Comparison of ENCODE assay signal across 28 mouse cellular contexts in genomic region chr6:10425506-10425905, GRCm38 (mm10).
DNase-seq lines count a peak whose midpoint lies in the region; ATAC-seq and TF ChIP-seq lines count a peak whose summit lies in the region.
"Had no signal": no experiment of that assay in that cellular context is flagged by ENCODE, and none has a peak within 500 bp of the region (broad histone marks: within the 10 kb centered on the region; RNA-seq: fewer than 3 reads in every experiment).

No protein-coding gene starts in this region.

- H3K36me3 ChIP-seq in kidney, postnatal 0 days (ENCODE audit: insufficient read depth, low read length) = no peaks in the 10 kb centered on the region
- H3K36me3 ChIP-seq in kidney, embryonic 16.5 days (ENCODE audit: insufficient read depth, low read length) = no peaks in the 10 kb centered on the region
- H3K36me3 ChIP-seq: embryonic facial prominence, embryonic 12.5 days; heart, embryonic 13.5 days; hindbrain, embryonic 12.5 days; limb, embryonic 13.5 days; liver, embryonic 12.5 days; midbrain, embryonic 10.5 days; neural tube, embryonic 15.5 days had no signal

- no peaks in the 10 kb centered on the region for H3K9me3 ChIP-seq in kidney, postnatal 0 days (replicated peaks; ENCODE audit: low read length)
- no peaks in the 10 kb centered on the region for H3K9me3 ChIP-seq in kidney, embryonic 16.5 days (ENCODE audit: low read length)
- H3K9me3 ChIP-seq: embryonic facial prominence, embryonic 12.5 days; heart, embryonic 13.5 days; hindbrain, embryonic 12.5 days; limb, embryonic 13.5 days; liver, embryonic 12.5 days; midbrain, embryonic 10.5 days; neural tube, embryonic 15.5 days had no signal

- peak; percentile 52 for TF ChIP-seq CTCF in kidney, postnatal 0 days (IDR thresholded peaks at IDR 0.05; ENCODE audit: low read depth)

- peak; percentile 16 to 29 for DNase-seq in cerebellum, postnatal 10 days
- no peak for DNase-seq in cerebellum, adult 11-12 months
- DNase-seq in kidney, postnatal 0 days (ENCODE audit: low spot score) = no peak
- peak; percentile 56 for DNase-seq in 416B (ENCODE audit: low read depth)
- DNase-seq in brain, adult 2 months (ENCODE audit: low read depth, low spot score) = peak; percentile 3
- DNase-seq in right cerebral cortex, postnatal 14 days = no peak
- DNase-seq: adrenal gland, adult 8-10 months; cerebellum, adult 9-10 months; forebrain, postnatal 0 days; gastrocnemius, postnatal 14 days; heart, adult 11 months; heart, postnatal 14 days; lung, adult 18-20 months; lung, postnatal 10 days; right cerebral cortex, postnatal 25 days; spleen, adult 18-20 months; thymus, postnatal 25 days had no signal

- H3K9ac ChIP-seq in kidney, postnatal 0 days (ENCODE audit: low read depth, low read length) = no peak overlapping the region
- no peak overlapping the region for H3K9ac ChIP-seq in kidney, embryonic 16.5 days (replicated peaks; ENCODE audit: low read length)
- H3K9ac ChIP-seq: embryonic facial prominence, embryonic 12.5 days; forebrain, postnatal 0 days; heart, embryonic 13.5 days; hindbrain, embryonic 12.5 days; limb, embryonic 13.5 days; liver, embryonic 12.5 days; neural tube, embryonic 15.5 days had no signal

- no peak overlapping the region for H3K4me2 ChIP-seq in kidney, postnatal 0 days (ENCODE audit: low read length)
- H3K4me2 ChIP-seq in kidney, embryonic 16.5 days (replicated peaks; ENCODE audit: low read depth, low read length) = no peak overlapping the region
- H3K4me2 ChIP-seq: embryonic facial prominence, embryonic 12.5 days; heart, embryonic 13.5 days; hindbrain, embryonic 12.5 days; limb, embryonic 13.5 days; liver, embryonic 12.5 days; neural tube, embryonic 15.5 days had no signal

- 98% methylated on average over 2 of the region's 2 CpGs for WGBS in kidney, postnatal 0 days
- WGBS in kidney, embryonic 16.5 days = 95% methylated on average over 2 of the region's 2 CpGs

- ATAC-seq in kidney, postnatal 0 days (replicated peaks; ENCODE audit: low FRiP score, low read depth) = no peak
- no peak for ATAC-seq in kidney, embryonic 16.5 days (ENCODE audit: low FRiP score, low TSS enrichment)
- ATAC-seq: activated CD4-positive, CD25-positive, alpha-beta regulatory T cell, adult 4 months; CD4-positive, CD25-positive, alpha-beta regulatory T cell, adult 4 months; forebrain, postnatal 0 days; liver, embryonic 12.5 days; Patski had no signal

- no peaks in the 10 kb centered on the region for H3K27me3 ChIP-seq in kidney, postnatal 0 days (ENCODE audit: insufficient read depth, low read length)
- H3K27me3 ChIP-seq in kidney, embryonic 16.5 days (ENCODE audit: insufficient read depth, low read length) = no peaks in the 10 kb centered on the region
- H3K27me3 ChIP-seq: embryonic facial prominence, embryonic 12.5 days; heart, embryonic 13.5 days; hindbrain, embryonic 12.5 days; limb, embryonic 13.5 days; liver, embryonic 12.5 days; neural tube, embryonic 15.5 days; Patski had no signal

- no peaks in the 10 kb centered on the region for H3K4me1 ChIP-seq in kidney, postnatal 0 days (replicated peaks; ENCODE audit: insufficient read depth, low read length)
- no peaks in the 10 kb centered on the region for H3K4me1 ChIP-seq in kidney, embryonic 16.5 days (ENCODE audit: insufficient read depth, low read length)
- H3K4me1 ChIP-seq: embryonic facial prominence, embryonic 12.5 days; heart, embryonic 13.5 days; hindbrain, embryonic 12.5 days; limb, embryonic 13.5 days; liver, embryonic 12.5 days; midbrain, embryonic 10.5 days; neural tube, embryonic 15.5 days had no signal

- no peak overlapping the region for H3K4me3 ChIP-seq in kidney, postnatal 0 days (replicated peaks; ENCODE audit: low read depth, low read length)
- H3K4me3 ChIP-seq in kidney, embryonic 16.5 days (ENCODE audit: low read length) = no peak overlapping the region
- H3K4me3 ChIP-seq: embryonic facial prominence, embryonic 12.5 days; heart, embryonic 13.5 days; hindbrain, embryonic 12.5 days; limb, embryonic 13.5 days; liver, embryonic 12.5 days; midbrain, embryonic 10.5 days; neural tube, embryonic 15.5 days had no signal

- no peak overlapping the region for H3K27ac ChIP-seq in kidney, postnatal 0 days
- no peak overlapping the region for H3K27ac ChIP-seq in kidney, embryonic 16.5 days (ENCODE audit: low read length)
- H3K27ac ChIP-seq: embryonic facial prominence, embryonic 12.5 days; heart, embryonic 13.5 days; hindbrain, embryonic 12.5 days; limb, embryonic 13.5 days; liver, embryonic 12.5 days; midbrain, embryonic 10.5 days; neural tube, embryonic 15.5 days had no signal

Comparison
In these comparisons a context has a peak if more than half of its experiments do, and no peak if none do; other contexts are left out.
1. DNase-seq: peak in cerebellum, postnatal 10 days (2 of 2), 416B (single experiment) and brain, adult 2 months (single experiment); none in cerebellum, adult 11-12 months (single experiment), kidney, postnatal 0 days (single experiment) and right cerebral cortex, postnatal 14 days (single experiment).